Mouse (Mus musculus) megakaryocyte, embryonic 14.5 days (primary cell): ENCODE data around the gene Cd164. TPM values are rescaled to one million over a fixed set of nuclear protein-coding genes. Genes with fewer than 3 reads are reported as not detected.

Experiments used
- H3K27me3 ChIP-seq: replicated peaks from 2 replicates; pipeline ENCODE3; 2012; ENCODE audit warnings: inconsistent platforms
- H3K36me3 ChIP-seq: replicated peaks from 2 replicates; pipeline ENCODE3; 2012; ENCODE audit warnings: low read length, inconsistent platforms, mixed read lengths
- H3K4me1 ChIP-seq: 2 replicates; pipeline ENCODE4 v1.6.1; 2012; ENCODE audit warnings: inconsistent platforms
- H3K4me3 ChIP-seq: replicated peaks from 2 replicates; pipeline ENCODE3; 2012; ENCODE audit warnings: moderate library complexity, mild to moderate bottlenecking, inconsistent platforms
- H3K9me3 ChIP-seq: 2 replicates; pipeline ENCODE4 v1.6.1; 2012; ENCODE audit warnings: inconsistent platforms
- FLI1 ChIP-seq: IDR thresholded peaks from 2 replicates; pipeline ENCODE4 v1.6.1; 2012; ENCODE audit warnings: low read length, inconsistent platforms, mixed read lengths
- GATA1 ChIP-seq: IDR thresholded peaks from 3 replicates; pipeline ENCODE4 v1.6.1; 2012; ENCODE audit warnings: mixed read lengths, low read length, inconsistent platforms, borderline replicate concordance
- polyA plus RNA-seq: library from polyadenylated mRNA; stranded (reverse); fragments of >175 nt; gene quantifications from 2 replicates; pipeline ENCODE4 v1.2.3, GENCODE M21; 2012; ENCODE audit warnings: low replicate concordance; ENCODE audit not compliant: insufficient read depth

Gene Cd164
- polyA plus RNA-seq, 1 experiment: 56.7 TPM

DNA sequence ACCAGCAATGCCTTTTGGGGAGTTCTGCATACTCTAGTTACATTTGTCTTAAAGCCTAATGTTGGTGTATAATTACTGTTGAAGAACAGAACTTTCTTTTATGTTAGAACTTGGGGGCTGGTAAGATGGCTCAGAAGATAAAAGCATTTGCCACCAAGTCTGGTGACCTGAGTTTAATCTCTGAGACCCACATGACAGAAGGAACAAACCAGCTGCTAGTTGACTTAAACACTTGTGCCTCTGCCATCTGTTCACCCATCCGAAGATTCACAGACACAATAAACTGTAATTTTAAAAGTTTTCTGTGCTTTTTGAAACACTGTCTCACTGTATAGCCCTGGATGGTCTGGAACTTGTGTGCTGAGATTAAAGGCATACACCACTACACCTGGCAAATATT, 6.5 kb downstream of the Cd164 start:
- no peak for TF ChIP-seq GATA1
- TF ChIP-seq FLI1: no peak
- Histone ChIP-seq H3K4me3 (no peak overlapping the region), H3K9me3 (no peaks in the 10 kb centered on the region), H3K36me3 (peaks cover 65% of the 10 kb centered on the region), H3K27me3 (no peaks in the 10 kb centered on the region), H3K4me1 (peaks cover 41% of the 10 kb centered on the region)

DNA sequence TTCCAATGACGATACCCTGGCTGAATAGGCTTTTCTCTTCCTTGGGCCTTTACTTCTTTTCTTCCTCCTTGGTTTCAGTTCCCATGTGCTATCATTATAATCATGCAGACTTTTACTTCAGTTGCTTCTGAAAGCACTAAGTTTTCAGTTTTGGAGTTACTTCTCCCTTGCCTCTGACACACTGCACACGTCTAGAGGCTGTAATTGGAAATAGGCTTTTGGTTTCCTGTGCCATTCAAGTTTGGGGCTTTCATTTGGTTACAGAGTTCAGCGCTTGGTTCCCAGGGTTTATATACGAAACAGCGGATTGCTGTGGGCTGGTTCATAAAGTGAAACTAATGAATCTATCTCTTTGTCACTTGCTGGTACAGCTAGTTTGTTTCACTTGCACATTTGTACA, 10.8 kb downstream of the Cd164 start:
- H3K27me3 ChIP-seq: no peaks in the 10 kb centered on the region
- peaks cover 14% of the 10 kb centered on the region for H3K4me1 ChIP-seq
- H3K36me3 ChIP-seq: peaks cover 87% of the 10 kb centered on the region
- TF ChIP-seq FLI1 (no peak), GATA1 (no peak)
- no peak overlapping the region for H3K4me3 ChIP-seq
- H3K9me3 ChIP-seq: no peaks in the 10 kb centered on the region

DNA sequence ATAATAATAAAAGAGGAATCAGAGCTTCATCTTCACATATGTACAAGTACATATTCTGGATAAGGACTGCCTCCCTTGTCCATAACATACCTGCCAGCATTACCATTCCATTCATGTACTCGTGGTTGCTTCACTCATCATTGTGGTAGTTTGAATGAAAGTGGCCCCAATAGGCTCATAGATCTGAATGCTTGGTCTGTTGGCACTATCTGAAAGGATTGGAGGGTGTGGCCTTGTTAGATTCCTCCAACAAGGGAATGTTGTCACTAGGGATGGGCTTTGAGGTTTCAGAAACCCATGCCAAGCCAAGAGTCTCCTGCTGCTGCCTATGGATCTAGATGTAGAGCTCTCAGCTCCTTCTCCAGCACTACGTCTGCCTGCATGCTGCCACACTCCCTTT, 16.8 kb downstream of the Cd164 start:
- H3K9me3 ChIP-seq: no peaks in the 10 kb centered on the region; the same call in none of the 2 replicates
- H3K4me1 ChIP-seq: peaks cover 7% of the 10 kb centered on the region
- H3K27me3 ChIP-seq: no peaks in the 10 kb centered on the region
- TF ChIP-seq FLI1 (no peak), GATA1 (no peak)
- H3K36me3 ChIP-seq: peaks cover 52% of the 10 kb centered on the region
- H3K4me3 ChIP-seq: no peak overlapping the region

DNA sequence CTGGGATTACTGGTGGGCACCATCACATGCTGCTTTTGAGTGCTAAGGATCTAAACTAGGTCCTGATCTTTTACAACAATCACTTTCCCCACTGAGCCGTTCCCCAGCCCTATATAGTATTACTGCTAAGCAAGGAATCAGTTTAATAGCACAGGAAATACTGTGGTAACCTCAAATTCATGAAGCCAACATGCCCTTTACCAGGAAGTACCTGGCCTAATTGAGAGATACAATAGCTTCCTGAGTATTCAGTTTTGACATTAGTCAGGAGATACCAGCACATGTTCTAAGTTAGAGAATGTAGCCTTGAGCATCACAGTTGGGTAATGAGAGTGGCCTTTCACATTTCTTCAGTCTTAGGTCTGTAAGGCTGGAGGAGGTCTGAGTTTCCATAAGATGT, 17.5 kb downstream of the Cd164 start:
- no peaks in the 10 kb centered on the region for H3K27me3 ChIP-seq
- peaks cover 46% of the 10 kb centered on the region for H3K36me3 ChIP-seq
- no peak overlapping the region for H3K4me3 ChIP-seq

DNA sequence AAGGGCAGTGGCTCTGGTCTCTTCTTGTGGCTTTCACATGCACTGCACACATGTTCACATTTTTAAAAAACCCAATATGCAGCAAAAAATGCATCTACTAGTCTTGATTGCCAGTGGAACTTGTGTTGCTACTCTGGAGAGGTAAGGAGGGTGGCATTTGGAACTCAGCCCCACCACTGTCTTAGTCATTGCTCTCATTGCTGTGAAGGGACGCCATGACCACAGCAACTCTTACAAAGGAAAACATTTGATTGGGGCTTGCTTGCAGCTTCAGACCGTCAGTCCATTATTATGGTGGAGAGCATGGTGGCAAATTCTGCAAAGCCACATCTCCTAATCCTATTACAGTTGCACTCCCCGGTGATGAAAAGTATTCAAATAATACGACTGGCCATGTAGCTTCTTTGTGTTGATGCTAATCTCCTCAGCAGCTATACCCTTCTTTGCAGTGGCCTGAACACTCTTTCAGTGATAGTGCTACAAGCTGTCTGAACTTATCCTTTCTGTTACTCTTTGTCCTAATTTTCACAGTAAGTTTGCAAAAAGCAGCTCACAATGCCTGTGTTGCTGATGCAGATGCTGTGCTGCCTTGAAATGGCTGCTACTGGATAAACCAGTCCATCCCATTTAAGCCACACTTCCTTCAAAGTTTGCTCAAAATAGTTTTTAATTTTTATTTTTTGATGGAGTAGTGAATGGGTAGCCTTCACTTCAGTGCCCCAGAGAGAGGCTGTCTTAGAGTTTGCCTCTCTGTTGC, 18.2 kb downstream of the Cd164 start:
- Histone ChIP-seq H3K27me3 (peaks cover 1% of the 10 kb centered on the region), H3K4me1 (peaks cover 7% of the 10 kb centered on the region), H3K36me3 (peaks cover 45% of the 10 kb centered on the region), H3K9me3 (no peaks in the 10 kb centered on the region; the same call in none of the 2 replicates), H3K4me3 (no peak overlapping the region)
- TF ChIP-seq FLI1 (no peak), GATA1 (no peak)

More for the DNA sequence above, 17.5 kb downstream of the Cd164 start:
- TF ChIP-seq FLI1 (no peak), GATA1 (no peak)
- Histone ChIP-seq H3K9me3 (no peaks in the 10 kb centered on the region; the same call in none of the 2 replicates), H3K4me1 (peaks cover 7% of the 10 kb centered on the region)

DNA sequence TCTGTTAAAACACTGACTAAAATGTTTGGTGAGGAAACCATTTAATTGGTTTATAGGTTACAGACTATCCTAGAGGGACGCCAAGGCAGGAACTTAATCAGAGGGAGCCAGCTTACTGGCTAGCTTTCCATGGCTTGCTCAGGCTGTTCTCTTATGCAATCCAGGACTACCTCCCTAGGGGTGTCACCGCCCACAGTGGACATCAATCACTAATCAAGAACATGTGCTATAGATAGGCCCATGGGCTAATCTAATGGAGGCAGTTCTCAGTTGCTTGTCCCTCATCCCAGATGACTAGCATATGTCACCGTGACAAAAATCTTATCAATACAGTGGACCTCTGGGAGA, 18.7 kb downstream of the Cd164 start:
- Histone ChIP-seq H3K4me1 (peaks cover 7% of the 10 kb centered on the region), H3K4me3 (no peak overlapping the region), H3K9me3 (no peaks in the 10 kb centered on the region; the same call in none of the 2 replicates), H3K27me3 (peaks cover 1% of the 10 kb centered on the region), H3K36me3 (peaks cover 39% of the 10 kb centered on the region)
- TF ChIP-seq GATA1 (no peak), FLI1 (no peak)

DNA sequence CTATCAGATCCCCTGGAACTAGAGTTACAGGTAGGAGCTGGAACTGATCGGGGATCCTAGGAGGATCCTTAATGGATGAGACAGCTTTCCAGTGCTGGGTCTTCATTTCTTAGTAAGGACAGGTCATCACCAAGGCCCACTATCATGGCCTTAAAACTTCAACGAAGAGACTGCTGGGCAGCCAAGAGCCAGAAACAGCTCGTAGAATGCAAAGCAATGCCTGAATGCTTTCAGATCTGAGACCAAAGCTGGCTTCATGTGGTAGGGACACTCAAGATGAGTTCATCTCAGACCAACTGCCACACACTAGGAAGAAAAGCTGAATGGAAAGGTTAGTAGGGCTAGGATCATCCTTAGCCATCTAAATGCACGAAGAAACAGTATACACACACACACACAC, 19.8 kb downstream of the Cd164 start:
- Histone ChIP-seq H3K27me3 (peaks cover 1% of the 10 kb centered on the region), H3K36me3 (peaks cover 29% of the 10 kb centered on the region), H3K9me3 (no peaks in the 10 kb centered on the region; the same call in none of the 2 replicates), H3K4me1 (peaks cover 3% of the 10 kb centered on the region), H3K4me3 (no peak overlapping the region)
- TF ChIP-seq FLI1 (no peak), GATA1 (no peak)

DNA sequence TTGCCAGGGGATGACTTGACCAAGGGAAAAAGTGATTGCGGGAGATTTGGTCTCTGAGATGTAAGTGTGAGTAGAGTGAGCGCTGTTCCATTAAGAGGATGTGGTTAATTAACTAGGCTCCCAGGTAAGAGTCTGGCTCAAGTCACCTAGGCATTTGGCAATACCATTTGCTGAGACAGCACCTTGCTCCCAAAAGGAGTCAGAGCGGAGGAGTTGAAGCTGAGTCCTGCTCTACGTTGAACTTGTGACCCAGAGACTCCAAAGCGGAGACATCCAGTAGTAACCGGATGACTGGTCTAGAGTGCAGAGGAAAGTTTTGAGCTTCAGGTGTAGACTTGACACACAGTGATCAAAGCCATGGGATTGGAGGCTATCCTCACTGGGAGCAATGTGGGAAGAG, 22.8 kb downstream of the Cd164 start:
- no peak overlapping the region for H3K4me3 ChIP-seq
- peaks cover 4% of the 10 kb centered on the region for H3K27me3 ChIP-seq
- TF ChIP-seq FLI1 (no peak), GATA1 (no peak)
- H3K36me3 ChIP-seq: peaks cover 3% of the 10 kb centered on the region
- H3K9me3 ChIP-seq: no peaks in the 10 kb centered on the region; the same call in none of the 2 replicates
- peaks cover 13% of the 10 kb centered on the region for H3K4me1 ChIP-seq

DNA sequence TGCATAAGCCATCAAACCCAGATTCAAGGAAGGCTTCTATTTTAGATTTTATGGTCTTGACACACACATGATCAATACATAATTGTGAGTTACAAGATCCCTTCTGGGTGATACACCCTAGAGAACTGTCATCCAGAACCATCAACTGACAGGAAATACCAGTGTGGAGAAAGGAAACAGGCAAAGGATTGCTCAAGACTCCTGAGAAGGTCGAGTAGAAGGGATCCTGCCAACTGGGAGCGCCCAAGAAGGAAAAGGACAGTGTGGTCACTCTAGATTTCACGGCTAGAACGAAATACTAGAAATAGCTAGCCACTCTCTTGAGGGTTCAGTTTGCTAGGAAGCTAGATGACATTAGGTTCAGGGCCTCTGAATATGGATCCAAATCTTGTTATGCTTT, 24.2 kb downstream of the Cd164 start:
- TF ChIP-seq GATA1 (no peak), FLI1 (no peak)
- peaks cover 4% of the 10 kb centered on the region for H3K27me3 ChIP-seq
- peaks cover 13% of the 10 kb centered on the region for H3K4me1 ChIP-seq
- peaks cover 3% of the 10 kb centered on the region for H3K9me3 ChIP-seq
- no peak overlapping the region for H3K4me3 ChIP-seq
- no peaks in the 10 kb centered on the region for H3K36me3 ChIP-seq

DNA sequence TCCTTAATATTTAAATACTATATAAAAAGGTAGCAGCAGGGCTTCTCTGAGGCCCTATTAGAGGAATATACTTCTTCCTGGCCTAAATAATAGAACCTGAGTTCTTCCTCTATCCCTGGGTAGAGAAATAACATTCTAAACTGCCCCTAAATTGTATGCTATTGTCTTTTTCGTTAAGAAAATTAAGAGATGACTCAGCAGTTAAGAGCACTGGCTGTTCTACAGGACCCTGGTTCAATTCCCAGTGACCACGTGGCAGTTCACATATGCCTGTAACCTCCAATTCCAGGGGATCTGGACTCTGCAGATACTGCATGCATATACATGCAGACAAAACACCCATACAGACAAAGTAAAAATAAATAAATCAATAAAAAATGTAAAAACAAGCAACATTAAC, 24.6 kb downstream of the Cd164 start:
- H3K36me3 ChIP-seq: no peaks in the 10 kb centered on the region
- no peak overlapping the region for H3K4me3 ChIP-seq
- TF ChIP-seq GATA1 (no peak), FLI1 (no peak)
- peaks cover 13% of the 10 kb centered on the region for H3K4me1 ChIP-seq
- peaks cover 4% of the 10 kb centered on the region for H3K27me3 ChIP-seq
- peaks cover 7% of the 10 kb centered on the region for H3K9me3 ChIP-seq
